Comparison of ENCODE assay signal across 9 mouse cellular contexts in the genomic region with DNA sequence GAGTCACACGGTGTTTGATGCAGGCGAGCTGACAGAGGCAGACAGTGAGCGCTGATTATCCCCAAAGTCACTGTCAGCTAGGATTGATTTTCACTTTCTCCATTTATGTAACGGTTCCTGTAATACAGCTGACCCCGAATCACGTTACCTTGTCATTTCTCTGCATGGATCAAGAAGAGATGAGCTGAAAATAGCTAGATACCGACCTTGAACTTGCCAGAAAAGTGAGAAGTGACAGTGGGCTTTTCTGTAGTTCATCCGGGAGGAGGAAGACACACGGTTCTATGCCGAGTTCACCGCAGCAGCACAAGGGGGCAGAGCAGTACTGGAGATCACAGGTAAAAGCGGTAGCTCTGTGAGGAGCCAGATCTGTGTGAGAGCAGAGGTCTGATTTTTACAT. TPM values are rescaled to one million over a fixed set of nuclear protein-coding genes. Genes with fewer than 3 reads are reported as not detected.
DNase-seq lines count a peak whose midpoint lies in the region; ATAC-seq and TF ChIP-seq lines count a peak whose summit lies in the region.
"Had no signal": no experiment of that assay in that cellular context is flagged by ENCODE, and none has a peak within 500 bp of the region (broad histone marks: within the 10 kb centered on the region; RNA-seq: fewer than 3 reads in every experiment).

No protein-coding gene starts in this region.

- 40% methylated on average over 12 of the region's 12 CpGs for WGBS in heart, embryonic 12.5 days
- 36% methylated on average over 12 of the region's 12 CpGs for WGBS in forebrain, postnatal 0 days
- WGBS in midbrain, embryonic 15.5 days, result 46% methylated on average over 12 of the region's 12 CpGs

- no peaks in the 10 kb centered on the region for H3K4me1 ChIP-seq in heart, embryonic 12.5 days (replicated peaks)
- peaks cover 14% of the 10 kb centered on the region for H3K4me1 ChIP-seq in forebrain, postnatal 0 days (ENCODE audit: insufficient read depth)
- H3K4me1 ChIP-seq in midbrain, embryonic 15.5 days, result peaks cover 10% of the 10 kb centered on the region

- H3K27ac ChIP-seq in heart, embryonic 12.5 days (ENCODE audit: poor library complexity, severe bottlenecking), result no peak overlapping the region
- H3K27ac ChIP-seq in forebrain, postnatal 0 days (ENCODE audit: low read depth, low read length), result no peak overlapping the region
- H3K27ac ChIP-seq in midbrain, embryonic 15.5 days, result no peak overlapping the region
- H3K27ac ChIP-seq: heart, embryonic 13.5 days had no signal

- no peak for DNase-seq in heart, adult 8-10 months (ENCODE audit: low spot score)
- peak; percentile 37 for DNase-seq in ES-CJ7 (ENCODE audit: low read depth, low spot score)
- DNase-seq in cerebellum, adult 18-20 months, result peak; percentile 35 to 36
- DNase-seq in forebrain, postnatal 0 days, result peak; percentile 76
- peak; percentile 50 to 64 for DNase-seq in kidney, postnatal 4 days
- no peak for DNase-seq in B cell, adult 2 months

- no peak overlapping the region for H3K9ac ChIP-seq in heart, embryonic 12.5 days
- H3K9ac ChIP-seq in forebrain, postnatal 0 days, result no peak overlapping the region; the same call in 1 of the 2 replicates
- no peak overlapping the region for H3K9ac ChIP-seq in midbrain, embryonic 15.5 days
- H3K9ac ChIP-seq: heart, embryonic 13.5 days had no signal

- no peak overlapping the region for H3K4me3 ChIP-seq in heart, embryonic 12.5 days
- H3K4me3 ChIP-seq in forebrain, postnatal 0 days (ENCODE audit: low read depth, low read length), result no peak overlapping the region
- H3K4me3 ChIP-seq in midbrain, embryonic 15.5 days, result no peak overlapping the region
- H3K4me3 ChIP-seq: heart, embryonic 13.5 days had no signal

- no peak overlapping the region for H3K4me2 ChIP-seq in heart, embryonic 12.5 days
- no peak overlapping the region for H3K4me2 ChIP-seq in forebrain, postnatal 0 days (ENCODE audit: low read depth)
- no peak overlapping the region for H3K4me2 ChIP-seq in midbrain, embryonic 15.5 days
- H3K4me2 ChIP-seq: heart, embryonic 13.5 days had no signal

- peak; percentile 77 for TF ChIP-seq CTCF in forebrain, postnatal 0 days (IDR thresholded peaks at IDR 0.05; ENCODE audit: low read depth)

- ATAC-seq in heart, embryonic 12.5 days (ENCODE audit: insufficient number of reproducible peaks, low FRiP score), result 0 out of 2 replicates have a peak, but pooled peaks have one; percentile 55
- ATAC-seq in forebrain, postnatal 0 days, result peak; percentile 87
- ATAC-seq in midbrain, embryonic 15.5 days (replicated peaks), result peak; percentile 95

- H3K9me3 ChIP-seq in heart, embryonic 12.5 days (replicated peaks), result no peaks in the 10 kb centered on the region
- no peaks in the 10 kb centered on the region for H3K9me3 ChIP-seq in forebrain, postnatal 0 days (ENCODE audit: low read length)
- no peaks in the 10 kb centered on the region for H3K9me3 ChIP-seq in midbrain, embryonic 15.5 days
- H3K9me3 ChIP-seq: heart, embryonic 13.5 days had no signal

- no peaks in the 10 kb centered on the region for H3K27me3 ChIP-seq in heart, embryonic 12.5 days (replicated peaks)
- no peaks in the 10 kb centered on the region for H3K27me3 ChIP-seq in forebrain, postnatal 0 days (ENCODE audit: insufficient read depth, low read length)
- H3K27me3 ChIP-seq in midbrain, embryonic 15.5 days (replicated peaks), result no peaks in the 10 kb centered on the region
- H3K27me3 ChIP-seq: heart, embryonic 13.5 days had no signal

- no peaks in the 10 kb centered on the region for H3K36me3 ChIP-seq in heart, embryonic 12.5 days
- H3K36me3 ChIP-seq in forebrain, postnatal 0 days (ENCODE audit: insufficient read depth), result no peaks in the 10 kb centered on the region
- no peaks in the 10 kb centered on the region for H3K36me3 ChIP-seq in midbrain, embryonic 15.5 days (replicated peaks)
- H3K36me3 ChIP-seq: heart, embryonic 13.5 days had no signal

RNA-seq across cellular contexts. Expression of a gene that starts 38.5 kb away (rescaled TPM):
- 0.38 and 0.64 TPM in 2 replicates for polyA plus RNA-seq in heart, embryonic 12.5 days (2016; fragmentation: Nextera tagmentation; extraction: Ambion mirVana)
- 1 to 10 TPM in 2 of 4 experiments, under 1 TPM in 2; 0.41 to 1.1 (median 0.89) TPM for total RNA-seq in heart, adult 8-10 months (2022)
- 2.0 TPM in 2 replicates for total RNA-seq in forebrain, postnatal 0 days (2014; rRNA removed)
- 1.2 and 1.5 TPM in 2 replicates for polyA plus RNA-seq in forebrain, postnatal 0 days (2015; fragmentation: Nextera tagmentation; extraction: Ambion mirVana)
- polyA plus RNA-seq in midbrain, embryonic 15.5 days (2015; fragmentation: Nextera tagmentation; extraction: Ambion mirVana), result 0.79 TPM in 2 replicates

Comparison
In these comparisons a context has a peak if more than half of its experiments do, and no peak if none do; other contexts are left out.
1. DNase-seq: peak in ES-CJ7 (single experiment), cerebellum, adult 18-20 months (2 of 2), forebrain, postnatal 0 days (single experiment) and kidney, postnatal 4 days (2 of 2); none in heart, adult 8-10 months (single experiment) and B cell, adult 2 months (0 of 2).
2. Peak in every context shown above with its lines, with median percentiles within 50 percentile points of each other: ATAC-seq.